Mouse (Mus musculus) thymus, postnatal 0 days (tissue): ENCODE measurements around the gene Gsx1. TPM values are rescaled to one million over a fixed set of nuclear protein-coding genes. Genes with fewer than 3 reads are reported as not detected.

Source experiments
- DNase-seq: peaks from one replicate; pipeline ENCODE4 v3.0.0-alpha.2; 2015; ENCODE audit warnings: low spot score
- polyA plus RNA-seq: library from polyadenylated mRNA; unstranded; fragments of >200 nt; fragmentation: Nextera tagmentation; extraction: Ambion mirVana; gene quantifications from 2 replicates; pipeline ENCODE4 v1.2.1, GENCODE M21; 2015

Gene Gsx1
- polyA plus RNA-seq, 1 experiment from 2014 or later = not detected

- no peak for DNase-seq
Observed at GRCm38 (mm10) chr5:147204905-147205304, 16.4 kb downstream of the Gsx1 start.

DNA sequence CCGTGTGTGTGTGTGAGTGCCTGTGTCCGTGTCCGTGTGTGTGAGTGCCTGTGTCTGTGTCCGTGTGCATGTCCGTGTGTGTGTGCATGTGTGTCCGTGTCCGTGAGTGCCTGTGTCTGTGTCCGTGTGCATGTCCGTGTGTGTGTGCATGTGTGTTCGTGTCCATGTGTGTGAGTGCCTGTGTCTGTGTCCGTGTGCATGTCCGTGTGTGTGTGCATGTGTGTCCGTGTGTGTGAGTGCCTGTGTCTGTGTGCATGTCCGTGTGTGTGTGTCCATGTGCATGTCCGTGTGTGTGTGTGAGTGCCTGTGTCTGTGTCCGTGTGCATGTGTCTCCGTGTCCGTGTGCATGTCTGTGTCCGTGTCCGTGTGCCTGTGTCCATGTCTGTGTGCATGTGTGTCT, 19.4 kb downstream of the Gsx1 start:
- no peak for DNase-seq

GRCm38 (mm10) chr5:147208471-147208870, 20.0 kb downstream of the Gsx1 start:
- DNase-seq = no peak

DNA sequence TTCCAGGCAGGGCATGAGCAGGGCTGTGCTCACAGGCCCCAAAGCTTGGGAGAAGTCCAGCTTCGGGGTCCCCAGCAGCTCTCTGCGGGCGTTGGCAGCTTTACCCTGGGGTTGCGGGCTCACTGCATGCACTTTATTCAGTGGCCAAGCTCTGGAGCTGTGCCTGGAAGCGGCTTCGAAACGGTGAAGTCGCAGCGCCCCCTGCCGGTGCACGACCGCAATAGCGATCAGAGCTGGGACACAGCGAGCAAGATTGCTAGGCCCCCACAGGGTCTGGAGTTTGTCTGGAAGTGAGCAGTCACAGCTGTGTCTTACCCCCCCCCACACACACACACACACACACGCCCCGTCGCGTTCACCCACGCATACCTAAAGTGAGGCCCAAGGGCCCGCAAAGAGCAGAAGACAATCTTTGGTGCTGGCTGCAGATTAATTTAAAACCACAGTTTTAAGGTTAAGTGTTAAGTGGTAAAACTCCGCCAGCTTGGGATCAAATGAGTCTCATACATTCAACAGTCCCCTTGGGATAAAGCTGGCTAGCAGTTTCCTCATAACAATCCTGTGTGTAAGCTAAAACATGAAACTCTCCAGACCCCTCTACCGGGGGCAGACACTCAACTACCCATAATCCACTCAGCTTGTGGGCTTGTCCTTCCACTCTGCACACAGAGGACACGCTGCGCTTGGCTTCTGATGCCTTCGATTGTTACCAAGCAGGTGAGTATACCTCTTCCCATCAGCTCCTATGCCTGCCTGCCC, 39.0 kb downstream of the Gsx1 start:
- DNase-seq = peak; percentile 71

GRCm38 (mm10) chr5:147235406-147236309, 47.2 kb downstream of the Gsx1 start:
- no peak for DNase-seq

Other genes starting within 250 kb of the Gsx1 start
- 150 and 156 TPM in 2 replicates for gene Gtf3a, start 240.0 kb upstream of the Gsx1 start, polyA plus RNA-seq
- gene Mtif3, start 224.9 kb upstream of the Gsx1 start, polyA plus RNA-seq = 28.4 and 31.3 TPM in 2 replicates
- gene Lnx2, start 112.1 kb upstream of the Gsx1 start, polyA plus RNA-seq = 8.8 and 11.1 TPM in 2 replicates
- gene Polr1d, start 111.6 kb upstream of the Gsx1 start, polyA plus RNA-seq = 188 and 189 TPM in 2 replicates
- gene Pdx1, start 81.3 kb downstream of the Gsx1 start, polyA plus RNA-seq = not detected in 2 replicates
- 0.13 TPM in 1 of 2 replicates, not detected in the other for gene Cdx2, start 118.6 kb downstream of the Gsx1 start, polyA plus RNA-seq
- not detected in 2 replicates for gene Urad, start 133.7 kb downstream of the Gsx1 start, polyA plus RNA-seq
- 2.6 and 3.1 TPM in 2 replicates for gene Flt3, start 211.8 kb downstream of the Gsx1 start, polyA plus RNA-seq
- 139 and 191 TPM in 2 replicates for gene Pan3, start 241.5 kb downstream of the Gsx1 start, polyA plus RNA-seq